Mouse (Mus musculus) ES-E14 (cell line): Measurements from ENCODE around the gene Mycn.

ENCODE experiments used
- CHD2 ChIP-seq: IDR thresholded peaks from 2 replicates; pipeline ENCODE4 v1.6.1; 2014; ENCODE audit warnings: mild to moderate bottlenecking, low read depth, low read length, inconsistent platforms
- HCFC1 ChIP-seq: IDR thresholded peaks from 2 replicates; pipeline ENCODE4 v1.6.1; 2012; ENCODE audit warnings: low read length, inconsistent platforms, borderline replicate concordance; ENCODE audit not compliant: insufficient read depth
- MAFK ChIP-seq: IDR thresholded peaks from 2 replicates; pipeline ENCODE4 v1.6.1; 2014; ENCODE audit warnings: mild to moderate bottlenecking, low read depth, low read length, inconsistent platforms; ENCODE audit not compliant: insufficient read depth
- ZC3H11A ChIP-seq: IDR thresholded peaks from 2 replicates; pipeline ENCODE4 v1.6.1; 2012; ENCODE audit warnings: low read depth, mild to moderate bottlenecking, inconsistent platforms, low read length, borderline replicate concordance
- ZNF384 ChIP-seq: IDR thresholded peaks from 2 replicates; pipeline ENCODE4 v1.6.1; 2012; ENCODE audit warnings: low read depth, low read length, inconsistent platforms

DNA sequence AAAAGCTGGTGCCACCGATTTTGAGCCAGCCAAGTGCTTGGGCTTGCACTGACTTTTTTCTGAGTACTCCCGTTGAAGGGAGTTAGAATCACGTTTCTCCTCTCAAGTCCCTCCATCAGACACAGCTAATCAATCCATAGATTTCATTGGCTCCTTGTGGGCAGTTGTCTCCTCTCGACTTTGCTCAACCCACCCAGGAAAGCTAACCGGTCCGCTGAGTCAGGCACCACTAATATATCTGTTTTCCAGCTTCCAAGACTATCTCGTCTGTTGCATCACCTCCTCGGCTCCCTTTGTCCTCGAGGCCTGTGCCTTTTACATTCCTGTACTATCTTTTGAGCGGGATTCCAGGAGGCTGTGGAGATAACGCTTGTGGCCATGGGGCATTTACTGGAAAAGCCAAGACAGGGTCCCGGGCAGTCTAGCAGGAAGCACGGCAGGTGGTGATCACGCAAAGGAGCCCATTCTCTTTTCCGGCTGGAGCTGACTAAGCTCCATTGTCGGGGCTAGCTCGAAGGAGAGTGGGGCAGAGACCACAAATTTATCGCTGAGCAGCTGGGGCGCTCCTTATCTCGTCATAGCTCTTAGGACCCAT is 45.0 kb upstream of the Mycn start:
- TF ChIP-seq MAFK, result no peak
- TF ChIP-seq HCFC1, result no peak
- TF ChIP-seq ZC3H11A, result no peak
- TF ChIP-seq ZNF384, result no peak
- TF ChIP-seq CHD2, result no peak
